Mouse (Mus musculus) ES-E14 (cell line): ENCODE data around the gene CN725425. TPM values are rescaled to one million over a fixed set of nuclear protein-coding genes. Genes with fewer than 3 reads are reported as not detected.

Experiments used
- DNase-seq: peaks from one replicate; pipeline ENCODE4 v3.0.0-alpha.2; 2013; ENCODE audit warnings: low read depth, low spot score
- H3K27ac ChIP-seq: 2 replicates; pipeline ENCODE4 v1.5.1; 2012; ENCODE audit warnings: low read depth, mild to moderate bottlenecking, low read length, moderate library complexity, mixed read lengths; ENCODE audit not compliant: poor library complexity, insufficient read depth, severe bottlenecking
- H3K36me3 ChIP-seq: 2 replicates; pipeline ENCODE4 v1.6.1; 2012; ENCODE audit warnings: mild to moderate bottlenecking, low read length, moderate library complexity, mixed read lengths; ENCODE audit not compliant: control insufficient read depth, poor library complexity, insufficient read depth, severe bottlenecking
- H3K4me1 ChIP-seq, 2 experiments: fragments of 150-350 bp in 1 of 2; sonication (generic) in 1 of 2; 2 replicates each; pipeline ENCODE4 v1.6.1; 2012; ENCODE audit warnings: low read length in 2 of 2, mild to moderate bottlenecking in 1 of 2, mixed read lengths in 1 of 2; ENCODE audit not compliant: control insufficient read depth in 2 of 2, insufficient read depth in 2 of 2, poor library complexity in 1 of 2
- H3K4me3 ChIP-seq, 2 experiments: fragments of 150-350 bp in 1 of 2; sonication (generic) in 1 of 2; 2 replicates each; pipeline ENCODE4 v1.5.1; 2012; ENCODE audit warnings: low read length in 2 of 2, low read depth in 1 of 2, mild to moderate bottlenecking in 1 of 2, mixed read lengths in 1 of 2; ENCODE audit not compliant: insufficient read depth in 1 of 2, poor library complexity in 1 of 2, severe bottlenecking in 1 of 2
- H3K9ac ChIP-seq: 2 replicates; pipeline ENCODE4 v1.6.1; 2012; ENCODE audit warnings: low read depth, mild to moderate bottlenecking, low read length, mixed read lengths; ENCODE audit not compliant: poor library complexity, insufficient read depth, severe bottlenecking
- H3K9me3 ChIP-seq: fragments of 150-350 bp; sonication (generic); 2 replicates; pipeline ENCODE4 v1.6.1; 2012; ENCODE audit warnings: low read depth, mild to moderate bottlenecking, low read length; ENCODE audit not compliant: control insufficient read depth, insufficient read depth
- CHD2 ChIP-seq: IDR thresholded peaks from 2 replicates; pipeline ENCODE4 v1.6.1; 2014; ENCODE audit warnings: mild to moderate bottlenecking, low read depth, low read length, inconsistent platforms
- HCFC1 ChIP-seq: IDR thresholded peaks from 2 replicates; pipeline ENCODE4 v1.6.1; 2012; ENCODE audit warnings: low read length, inconsistent platforms, borderline replicate concordance; ENCODE audit not compliant: insufficient read depth
- MAFK ChIP-seq: IDR thresholded peaks from 2 replicates; pipeline ENCODE4 v1.6.1; 2014; ENCODE audit warnings: mild to moderate bottlenecking, low read depth, low read length, inconsistent platforms; ENCODE audit not compliant: insufficient read depth
- ZC3H11A ChIP-seq: IDR thresholded peaks from 2 replicates; pipeline ENCODE4 v1.6.1; 2012; ENCODE audit warnings: low read depth, mild to moderate bottlenecking, inconsistent platforms, low read length, borderline replicate concordance
- ZNF384 ChIP-seq: IDR thresholded peaks from 2 replicates; pipeline ENCODE4 v1.6.1; 2012; ENCODE audit warnings: low read depth, low read length, inconsistent platforms
- in situ Hi-C, 2 experiments: fragments of 600-800 bp; cut with MboI; formaldehyde crosslinking; loops; one replicate each; pipeline ENCODE4 v1.15.1; 2025; ENCODE audit warnings: low sequenced_read_pairs in 2 of 2, inconsistent platforms in 1 of 2; ENCODE audit not compliant: unreplicated experiment in 2 of 2
- total RNA-seq: library from RNA; depleted of rRNA; stranded (reverse); fragments of 300-350 nt; gene quantifications from 2 replicates; pipeline ENCODE4 v1.2.3, GENCODE M21; 2012

CN725425 gene
- total RNA-seq, 1 experiment: 5.3 TPM

GRCm38 (mm10) chr15:91281521-91281920 is 82.2 kb downstream of the CN725425 start:
- no peaks in the 10 kb centered on the region for H3K4me1 ChIP-seq
- H3K4me3 ChIP-seq: no peak overlapping the region
- DNase-seq: no peak
- no peak overlapping the region for H3K9ac ChIP-seq
- no peak for TF ChIP-seq CHD2
- TF ChIP-seq ZC3H11A: no peak
- no peak for TF ChIP-seq MAFK
- no peak for TF ChIP-seq HCFC1
- no peak for TF ChIP-seq ZNF384
- in situ Hi-C loops: no loop called here
- H3K27ac ChIP-seq: no peak overlapping the region
- H3K36me3 ChIP-seq: no peaks in the 10 kb centered on the region
- no peaks in the 10 kb centered on the region for H3K9me3 ChIP-seq

- Histone ChIP-seq H3K9ac (no peak overlapping the region), H3K36me3 (peaks cover 3% of the 10 kb centered on the region; the same call in 1 of the 2 replicates), H3K27ac (peak overlapping the region; percentile 22; the same call in 1 of the 2 replicates), H3K9me3 (no peaks in the 10 kb centered on the region), H3K4me3 (no peak overlapping the region), H3K4me1 (no peaks in the 10 kb centered on the region)
- in situ Hi-C loops: no loop called here
- no peak for DNase-seq
- TF ChIP-seq HCFC1: no peak
- no peak for TF ChIP-seq ZC3H11A
- no peak for TF ChIP-seq ZNF384
- TF ChIP-seq MAFK: no peak
- no peak for TF ChIP-seq CHD2
Observed at GRCm38 (mm10) chr15:91282822-91283221, 83.5 kb downstream of the CN725425 start.

GRCm38 (mm10) chr15:91283418-91283817 is 84.1 kb downstream of the CN725425 start:
- no peak for DNase-seq
- in situ Hi-C loops: no loop called here
- peaks cover 4% of the 10 kb centered on the region; the same call in 1 of the 2 replicates for H3K36me3 ChIP-seq
- no peak overlapping the region for H3K27ac ChIP-seq
- H3K4me3 ChIP-seq: no peak overlapping the region
- no peaks in the 10 kb centered on the region for H3K4me1 ChIP-seq
- TF ChIP-seq MAFK: no peak
- no peak for TF ChIP-seq ZC3H11A
- no peak for TF ChIP-seq ZNF384
- no peak for TF ChIP-seq HCFC1
- TF ChIP-seq CHD2: no peak
- no peak overlapping the region for H3K9ac ChIP-seq
- no peaks in the 10 kb centered on the region for H3K9me3 ChIP-seq

GRCm38 (mm10) chr15:91299319-91299835 is 100.1 kb downstream of the CN725425 start:
- in situ Hi-C loops: no loop called here

GRCm38 (mm10) chr15:91301366-91301765 is 102.1 kb downstream of the CN725425 start:
- H3K9me3 ChIP-seq: no peaks in the 10 kb centered on the region
- H3K4me3 ChIP-seq: no peak overlapping the region
- 0 out of 2 replicates have a peak, but pooled peaks have one; percentile 6 for TF ChIP-seq ZNF384
- no peak for TF ChIP-seq MAFK
- no peak for TF ChIP-seq CHD2
- TF ChIP-seq ZC3H11A: peak; percentile 72
- no peak for TF ChIP-seq HCFC1
- no peaks in the 10 kb centered on the region for H3K36me3 ChIP-seq
- no peak overlapping the region for H3K9ac ChIP-seq
- H3K4me1 ChIP-seq: no peaks in the 10 kb centered on the region
- in situ Hi-C loops: no loop called here
- peak; percentile 59 for DNase-seq
- H3K27ac ChIP-seq: no peak overlapping the region

More at GRCm38 (mm10) chr15:91299319-91299835, 100.1 kb downstream of the CN725425 start:
- Histone ChIP-seq H3K9ac (no peak overlapping the region), H3K4me3 (no peak overlapping the region), H3K9me3 (no peaks in the 10 kb centered on the region), H3K27ac (no peak overlapping the region), H3K36me3 (no peaks in the 10 kb centered on the region), H3K4me1 (no peaks in the 10 kb centered on the region)
- no peak for DNase-seq
- no peak for TF ChIP-seq ZC3H11A
- no peak for TF ChIP-seq MAFK
- TF ChIP-seq CHD2: no peak
- no peak for TF ChIP-seq ZNF384
- TF ChIP-seq HCFC1: no peak
